Mouse (Mus musculus) small intestine, adult 2 months (tissue): ENCODE data around the gene Nlrp6. TPM values are rescaled to one million over a fixed set of nuclear protein-coding genes. Genes with fewer than 3 reads are reported as not detected.

ENCODE experiments used
- H3K27ac ChIP-seq: fragments of 200-500 bp; 2 replicates; pipeline ENCODE4 v1.5.1; 2012; ENCODE audit warnings: low read depth, low read length, control low read depth, inconsistent platforms; ENCODE audit not compliant: insufficient read depth
- H3K27me3 ChIP-seq: fragments of 200-500 bp; 2 replicates; pipeline ENCODE4 v1.6.1; 2012; ENCODE audit warnings: mild to moderate bottlenecking, moderate library complexity, low read length, inconsistent platforms; ENCODE audit not compliant: control insufficient read depth, insufficient read depth
- H3K36me3 ChIP-seq: fragments of 200-500 bp; 2 replicates; pipeline ENCODE4 v1.6.1; 2012; ENCODE audit warnings: mild to moderate bottlenecking, low read length, control low read depth, inconsistent platforms; ENCODE audit not compliant: control insufficient read depth, insufficient read depth
- H3K4me1 ChIP-seq: fragments of 200-500 bp; 2 replicates; pipeline ENCODE4 v1.6.1; 2012; ENCODE audit warnings: low read length, inconsistent platforms, mixed read lengths; ENCODE audit not compliant: control insufficient read depth, insufficient read depth, insufficient read length
- H3K4me3 ChIP-seq: fragments of 200-500 bp; 2 replicates; pipeline ENCODE4 v1.5.1; 2012; ENCODE audit warnings: low read depth, mild to moderate bottlenecking, control low read depth, inconsistent platforms, low read length, moderate library complexity
- CTCF ChIP-seq: fragments of 200-500 bp; IDR thresholded peaks from 2 replicates; pipeline ENCODE4 v1.5.1; 2012; ENCODE audit warnings: low read depth, mild to moderate bottlenecking, control low read depth, inconsistent platforms, low read length, moderate library complexity, mixed read lengths; ENCODE audit not compliant: insufficient replicate concordance, insufficient read length; ENCODE audit errors: extremely low read depth
- POLR2A ChIP-seq: fragments of 200-500 bp; IDR thresholded peaks from 2 replicates; pipeline ENCODE4 v1.6.1; 2012; ENCODE audit warnings: low read depth, mild to moderate bottlenecking, control low read depth, inconsistent platforms, low read length, moderate library complexity
- WGBS: fragments of 180-500 bp; shearing (Covaris S2); methylation state at CpG from one replicate; pipeline ENCODE4 v1.1.7; 2018; 5-methylcytosine and 5-hydroxymethylcytosine counted together
- polyA plus RNA-seq: library from polyadenylated mRNA; depleted of rRNA; stranded (reverse); fragments of >200 nt; gene quantifications from 2 replicates; pipeline ENCODE4 v1.2.3, GENCODE M21; 2012

Nlrp6 gene
- polyA plus RNA-seq, 1 experiment, result 110 TPM

DNA sequence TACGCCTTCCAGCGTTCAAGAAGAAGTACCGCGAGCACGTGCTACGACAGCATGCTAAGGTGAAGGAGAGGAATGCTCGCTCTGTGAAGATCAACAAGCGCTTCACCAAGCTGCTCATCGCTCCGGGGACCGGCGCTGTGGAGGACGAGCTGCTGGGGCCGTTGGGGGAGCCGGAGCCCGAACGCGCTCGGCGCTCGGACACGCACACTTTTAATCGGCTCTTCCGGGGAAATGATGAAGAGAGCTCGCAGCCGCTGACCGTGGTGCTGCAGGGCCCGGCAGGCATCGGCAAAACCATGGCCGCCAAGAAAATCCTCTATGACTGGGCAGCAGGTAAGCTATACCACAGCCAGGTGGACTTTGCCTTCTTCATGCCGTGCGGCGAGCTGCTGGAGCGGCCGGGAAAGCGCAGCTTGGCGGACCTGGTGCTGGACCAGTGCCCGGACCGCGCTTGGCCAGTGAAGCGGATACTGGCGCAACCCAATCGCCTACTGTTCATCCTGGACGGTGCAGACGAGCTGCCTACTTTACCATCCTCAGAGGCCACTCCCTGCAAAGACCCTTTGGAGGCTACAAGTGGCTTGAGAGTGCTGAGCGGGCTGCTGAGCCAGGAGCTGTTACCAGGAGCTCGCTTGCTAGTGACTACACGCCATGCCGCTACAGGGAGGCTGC is 1.8 kb downstream of the Nlrp6 start:
- under 1% methylated on average over 49 of the region's 49 CpGs for whole genome bisulfite sequencing
- Histone ChIP-seq H3K4me3 (peak overlapping the region; percentile 68), H3K4me1 (peaks cover 30% of the 10 kb centered on the region), H3K36me3 (peaks cover 45% of the 10 kb centered on the region), H3K27ac (peak overlapping the region; percentile 92), H3K27me3 (no peaks in the 10 kb centered on the region)
- no peak; the same call in 1 of the 2 replicates for TF ChIP-seq POLR2A
- no peak for TF ChIP-seq CTCF

DNA sequence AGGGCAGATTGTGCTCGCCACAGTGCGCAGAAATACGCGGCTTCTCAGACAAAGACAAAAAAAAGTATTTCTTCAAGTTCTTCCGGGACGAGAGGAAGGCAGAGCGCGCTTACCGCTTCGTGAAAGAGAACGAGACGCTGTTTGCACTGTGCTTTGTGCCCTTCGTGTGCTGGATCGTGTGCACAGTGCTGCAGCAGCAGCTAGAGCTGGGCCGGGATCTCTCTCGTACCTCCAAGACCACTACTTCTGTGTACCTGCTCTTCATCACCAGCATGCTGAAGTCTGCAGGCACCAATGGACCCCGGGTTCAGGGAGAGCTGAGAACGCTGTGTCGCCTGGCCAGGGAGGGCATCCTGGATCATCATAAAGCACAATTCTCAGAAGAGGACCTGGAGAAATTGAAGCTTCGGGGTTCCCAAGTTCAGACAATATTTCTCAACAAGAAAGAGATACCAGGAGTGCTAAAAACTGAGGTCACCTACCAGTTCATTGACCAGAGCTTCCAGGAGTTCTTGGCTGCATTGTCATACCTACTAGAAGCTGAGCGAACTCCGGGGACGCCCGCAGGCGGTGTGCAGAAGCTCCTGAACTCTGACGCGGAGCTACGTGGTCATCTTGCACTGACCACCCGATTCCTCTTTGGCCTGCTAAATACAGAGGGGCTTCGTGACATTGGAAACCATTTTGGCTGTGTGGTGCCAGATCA is 2.5 kb downstream of the Nlrp6 start:
- peaks cover 31% of the 10 kb centered on the region for H3K4me1 ChIP-seq
- H3K27ac ChIP-seq, result peak overlapping the region; percentile 92; the same call in 1 of the 2 replicates
- peak overlapping the region; percentile 68 for H3K4me3 ChIP-seq
- 9% methylated on average over 30 of the region's 30 CpGs for WGBS
- H3K27me3 ChIP-seq, result no peaks in the 10 kb centered on the region
- TF ChIP-seq POLR2A (no peak), CTCF (no peak)
- H3K36me3 ChIP-seq, result peaks cover 52% of the 10 kb centered on the region

DNA sequence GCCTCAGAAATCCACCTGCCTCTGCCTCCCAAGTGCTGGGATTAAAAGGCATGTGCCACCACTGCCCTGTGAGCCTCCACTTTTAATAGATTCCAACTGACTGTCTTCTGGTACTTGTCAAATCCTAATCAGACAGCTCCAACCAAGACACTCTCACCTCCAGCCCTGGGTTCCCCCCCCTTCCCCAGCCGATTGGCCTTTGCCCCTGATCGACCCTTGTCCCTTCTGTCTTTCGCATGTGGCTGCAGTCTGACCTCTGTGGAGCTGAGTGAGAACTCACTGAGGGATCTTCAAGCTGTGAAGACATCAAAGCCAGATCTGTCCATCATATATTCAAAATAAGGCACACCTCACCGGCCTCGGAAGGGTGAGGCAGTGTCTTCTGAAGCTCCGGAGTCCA is 6.5 kb downstream of the Nlrp6 start:
- peaks cover 62% of the 10 kb centered on the region for H3K36me3 ChIP-seq
- H3K4me3 ChIP-seq, result no peak overlapping the region
- TF ChIP-seq CTCF (no peak), POLR2A (no peak)
- H3K27me3 ChIP-seq, result no peaks in the 10 kb centered on the region
- H3K27ac ChIP-seq, result no peak overlapping the region
- WGBS, result 68% methylated on average over 6 of the region's 6 CpGs
- peaks cover 21% of the 10 kb centered on the region for H3K4me1 ChIP-seq

DNA sequence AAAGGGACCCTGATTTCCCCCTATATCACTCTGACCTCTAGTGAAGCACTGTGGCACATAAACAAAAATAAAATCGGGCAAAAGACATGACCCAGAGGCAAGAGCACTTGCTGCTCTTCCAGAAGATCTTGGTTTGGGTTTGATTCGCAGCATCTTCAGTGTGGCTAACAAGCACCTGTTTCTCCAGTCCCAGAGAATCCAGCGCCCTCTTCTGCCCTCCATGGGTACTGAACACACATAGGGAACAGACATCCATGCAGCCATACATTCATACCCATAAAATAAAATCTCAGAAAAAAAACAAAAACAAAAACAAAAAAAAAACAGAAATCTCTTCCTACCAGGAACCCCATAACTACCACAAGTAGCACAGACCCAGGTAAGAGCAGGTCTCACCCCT is 17.7 kb downstream of the Nlrp6 start:
- no peak overlapping the region for H3K27ac ChIP-seq
- WGBS, result 63% methylated on average over 3 of the region's 3 CpGs

DNA sequence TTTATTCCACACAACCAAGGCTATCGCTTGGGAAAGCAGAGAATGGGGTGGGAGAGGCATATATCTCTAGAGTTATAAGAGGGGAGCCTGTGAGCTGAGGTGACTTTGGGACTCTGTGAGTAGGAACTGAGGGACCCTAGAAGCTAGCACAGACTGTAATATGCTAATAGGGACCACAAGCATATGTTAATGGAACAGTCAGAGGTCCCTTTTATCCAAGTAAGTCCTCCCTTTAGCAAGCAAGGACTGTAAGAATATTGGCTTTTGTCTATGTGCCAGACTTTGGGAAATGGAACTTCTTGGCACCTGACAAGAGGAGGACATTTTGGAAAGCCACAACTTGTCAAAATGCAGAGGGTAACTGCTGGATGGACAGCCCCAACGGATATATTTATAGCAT is 18.2 kb downstream of the Nlrp6 start:
- WGBS, result 81% methylated on average over 2 of the region's 2 CpGs
- Histone ChIP-seq H3K4me3 (no peak overlapping the region), H3K36me3 (no peaks in the 10 kb centered on the region), H3K4me1 (peaks cover 16% of the 10 kb centered on the region), H3K27me3 (no peaks in the 10 kb centered on the region), H3K27ac (no peak overlapping the region)
- TF ChIP-seq POLR2A (no peak), CTCF (no peak)

More for the DNA sequence above, 17.7 kb downstream of the Nlrp6 start:
- Histone ChIP-seq H3K4me3 (no peak overlapping the region), H3K27me3 (no peaks in the 10 kb centered on the region), H3K36me3 (no peaks in the 10 kb centered on the region), H3K4me1 (peaks cover 16% of the 10 kb centered on the region)
- TF ChIP-seq CTCF (peak; percentile 30; the same call in 1 of the 2 replicates), POLR2A (no peak)

DNA sequence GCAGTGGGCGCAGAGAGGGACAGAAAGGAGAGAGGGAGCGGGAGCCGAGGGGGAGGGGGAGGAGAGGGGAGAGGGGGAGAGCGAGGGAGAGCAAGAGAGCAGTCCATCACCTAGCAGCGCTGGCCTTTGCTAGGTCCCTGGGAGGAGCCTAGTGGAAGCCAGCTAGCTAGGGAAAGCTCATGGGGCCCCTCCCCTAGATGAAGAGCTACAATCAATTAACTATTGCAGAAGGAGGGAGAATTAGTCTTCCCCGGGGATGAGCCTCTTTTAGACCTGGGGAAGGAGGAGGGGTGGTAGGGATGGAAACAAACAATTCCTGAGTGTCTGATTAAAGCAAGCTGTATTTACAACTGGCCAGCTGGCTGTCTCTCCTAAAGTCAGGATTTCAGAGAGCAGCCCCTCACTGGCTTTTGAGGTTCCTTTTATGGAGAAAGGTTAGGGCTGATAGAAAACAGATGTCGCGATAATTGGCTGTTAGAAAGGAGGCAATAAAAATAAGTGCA is 19.0 kb downstream of the Nlrp6 start:
- H3K27ac ChIP-seq, result peak overlapping the region; percentile 33; the same call in 1 of the 2 replicates
- H3K36me3 ChIP-seq, result no peaks in the 10 kb centered on the region
- TF ChIP-seq CTCF (no peak), POLR2A (no peak)
- H3K27me3 ChIP-seq, result no peaks in the 10 kb centered on the region
- WGBS, result 31% methylated on average over 8 of the region's 8 CpGs
- no peak overlapping the region for H3K4me3 ChIP-seq
- H3K4me1 ChIP-seq, result peaks cover 11% of the 10 kb centered on the region
